Mouse (Mus musculus): ENCODE measurements around the gene Plod1.

The Plod1 gene

GRCm38 (mm10) chr4:147936331-147936954, at the start of gene Plod1:
TSS of gene Plod1 (minus strand) at chr4:147936767.
- in situ Hi-C loops (cut with MboI; ENCODE audit: unreplicated experiment in 2 of 2), result no loop called here

GRCm38 (mm10) chr4:147985205-147986132, 48.9 kb upstream of the Plod1 start, which contains the start of gene Nppb:
TSS of gene Nppb (plus strand) at chr4:147985788.
- in situ Hi-C loops (cut with MboI; ENCODE audit: unreplicated experiment in 2 of 2), result no loop called here

GRCm38 (mm10) chr4:147979441-147979860, 42.9 kb upstream of the Plod1 start:
- in situ Hi-C loops (cut with MboI; ENCODE audit: unreplicated experiment in 2 of 2), result no loop called here

GRCm38 (mm10) chr4:147978391-147978790, 41.8 kb upstream of the Plod1 start:
- in situ Hi-C loops (cut with MboI; ENCODE audit: unreplicated experiment in 2 of 2), result no loop called here

GRCm38 (mm10) chr4:147977726-147978125, 41.2 kb upstream of the Plod1 start:
- in situ Hi-C loops (cut with MboI; ENCODE audit: unreplicated experiment in 2 of 2), result no loop called here

GRCm38 (mm10) chr4:147976237-147976636, 39.7 kb upstream of the Plod1 start:
- in situ Hi-C loops (cut with MboI; ENCODE audit: unreplicated experiment in 2 of 2), result no loop called here

- in situ Hi-C loops (cut with MboI; ENCODE audit: unreplicated experiment in 2 of 2), result no loop called here
Measured at GRCm38 (mm10) chr4:147969337-147969736, 32.8 kb upstream of the Plod1 start.

- in situ Hi-C loops (cut with MboI; ENCODE audit: unreplicated experiment in 2 of 2), result no loop called here
Measured at GRCm38 (mm10) chr4:147968816-147969215, 32.2 kb upstream of the Plod1 start.

- in situ Hi-C loops (cut with MboI; ENCODE audit: unreplicated experiment in 2 of 2), result no loop called here
Measured at GRCm38 (mm10) chr4:147965712-147966111, 29.1 kb upstream of the Plod1 start.

GRCm38 (mm10) chr4:147963623-147964022, 27.1 kb upstream of the Plod1 start:
- in situ Hi-C loops (cut with MboI; ENCODE audit: unreplicated experiment in 2 of 2), result loop anchor here in 1 of 2 experiments (5.0 kb wide), 1 partner anchor 199 kb away; the partner anchor contains the start of genes Fbxo2 and Fbxo44

- in situ Hi-C loops (cut with MboI; ENCODE audit: unreplicated experiment in 2 of 2), result loop anchor here in 1 of 2 experiments (5.0 kb wide), 1 partner anchor 200 kb away; the partner anchor contains the start of genes Fbxo2 and Fbxo44
Measured at GRCm38 (mm10) chr4:147962781-147963180, 26.2 kb upstream of the Plod1 start.

GRCm38 (mm10) chr4:147959881-147960831, 23.6 kb upstream of the Plod1 start:
- in situ Hi-C loops (cut with MboI; ENCODE audit: unreplicated experiment in 2 of 2), result loop anchor here (5.0 to 10.0 kb wide), 4 partner anchors 122 to 645 kb away; partner anchors contain the start of genes Fbxo2 (in 1 of the 2), Fbxo44 (in 1 of the 2) and Masp2 (in 1 of the 2)

- in situ Hi-C loops (cut with MboI; ENCODE audit: unreplicated experiment in 2 of 2), result loop anchor here (5.0 to 10.0 kb wide), 3 partner anchors 125 to 648 kb away; partner anchors contain the start of gene Masp2 (in 1 of the 2)
Measured at GRCm38 (mm10) chr4:147957141-147957540, 20.6 kb upstream of the Plod1 start.

- in situ Hi-C loops (cut with MboI; ENCODE audit: unreplicated experiment in 2 of 2), result loop anchor here (10.0 kb wide), 2 partner anchors 481 to 651 kb away; partner anchors contain the start of gene Masp2 (in 1 of the 2)
Measured at GRCm38 (mm10) chr4:147953590-147953989, 17.0 kb upstream of the Plod1 start.

GRCm38 (mm10) chr4:147947511-147947910, 10.9 kb upstream of the Plod1 start:
- in situ Hi-C loops (cut with MboI; ENCODE audit: unreplicated experiment in 2 of 2), result no loop called here

GRCm38 (mm10) chr4:147943005-147943404, 6.4 kb upstream of the Plod1 start:
- in situ Hi-C loops (cut with MboI; ENCODE audit: unreplicated experiment in 2 of 2), result no loop called here

- in situ Hi-C loops (cut with MboI; ENCODE audit: unreplicated experiment in 2 of 2), result no loop called here
Measured at GRCm38 (mm10) chr4:147941045-147942020, 4.8 kb upstream of the Plod1 start.

- in situ Hi-C loops (cut with MboI; ENCODE audit: unreplicated experiment in 2 of 2), result no loop called here
Measured at GRCm38 (mm10) chr4:147940576-147941044, 4.0 kb upstream of the Plod1 start, which contains the start of gene 2510039O18Rik. TSS of gene 2510039O18Rik (plus strand) at chr4:147940895.

All from v-Abl transformed pro-B cells (cell line).